Mouse (Mus musculus): Measurements from ENCODE around the gene Stxbp6.

The Stxbp6 gene

DNA sequence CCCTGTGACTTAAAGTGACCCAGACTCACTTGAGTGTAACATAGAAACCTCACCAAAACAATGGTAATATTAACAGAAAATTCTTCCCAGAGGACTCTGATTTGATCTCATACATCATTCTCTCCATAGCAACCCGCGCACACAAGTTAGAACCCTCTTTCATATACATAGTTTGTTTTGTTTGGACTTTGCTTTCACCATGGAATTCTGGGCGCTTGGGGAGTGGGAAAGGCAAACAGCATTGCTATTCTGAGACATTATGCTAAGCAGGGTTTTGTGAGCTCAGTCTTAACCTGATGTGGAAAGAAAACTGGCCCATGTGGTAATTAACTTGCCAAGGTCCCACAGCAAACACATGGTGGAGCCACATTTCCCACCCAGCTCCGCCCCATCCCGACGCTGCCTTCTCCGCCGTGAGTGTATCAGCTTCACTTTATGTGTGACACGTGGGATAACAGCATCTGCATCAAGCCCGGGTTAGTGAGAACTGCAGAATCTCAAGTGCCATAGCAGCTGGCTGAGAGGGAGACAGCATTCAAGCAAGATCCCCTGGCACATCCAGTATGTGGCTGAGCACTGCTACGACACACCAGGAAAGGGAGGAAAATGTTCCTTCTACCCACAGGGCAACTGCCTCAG lies 7.3 kb downstream of the Stxbp6 start:
- TF ChIP-seq GATA4 (IDR thresholded peaks at IDR 0.05; ENCODE audit: insufficient replicate concordance, low read length), result no peak

DNA sequence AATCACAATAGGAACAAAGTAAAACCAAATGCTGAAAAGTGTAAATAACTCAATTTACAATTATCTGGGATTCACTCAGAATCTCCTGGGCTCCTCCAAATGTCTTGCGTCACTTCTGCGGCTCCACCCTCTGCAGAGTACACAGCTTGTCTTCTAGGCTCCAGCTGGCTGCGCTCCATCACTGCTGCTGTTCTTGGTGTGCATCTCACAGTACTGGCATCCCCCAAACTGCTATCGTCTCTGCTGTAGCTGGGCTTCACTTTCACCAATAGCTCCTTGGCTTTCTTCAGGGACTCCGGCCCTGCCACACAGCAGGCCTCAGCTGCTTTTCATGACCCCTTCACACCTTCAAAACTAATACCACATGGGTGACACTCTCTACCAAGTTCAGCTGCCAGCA lies 10.9 kb downstream of the Stxbp6 start:
- no peak for TF ChIP-seq GATA4 (IDR thresholded peaks at IDR 0.05; ENCODE audit: insufficient replicate concordance, low read length)

DNA sequence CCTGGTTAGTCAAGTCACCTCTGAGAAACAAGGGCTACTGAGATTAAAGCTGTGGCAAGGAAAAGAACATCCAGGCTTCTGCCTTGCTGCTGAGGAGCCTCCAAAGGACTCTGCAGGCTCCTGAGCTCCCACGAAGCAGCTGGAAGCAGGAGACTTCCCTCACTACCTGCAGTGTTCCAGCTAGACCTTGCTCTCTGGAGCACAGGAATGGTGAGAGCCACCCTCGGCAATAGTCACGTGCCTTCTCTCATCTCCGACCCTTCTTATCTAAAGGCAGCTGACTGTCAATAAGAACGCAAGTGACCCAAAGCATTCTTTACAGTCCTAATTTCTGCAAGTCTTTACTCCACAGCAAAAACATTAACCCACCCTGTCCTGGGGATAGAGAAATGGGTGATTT lies 13.2 kb downstream of the Stxbp6 start:
- no peak for TF ChIP-seq GATA4 (IDR thresholded peaks at IDR 0.05; ENCODE audit: insufficient replicate concordance, low read length)

- no peak for TF ChIP-seq GATA4 (IDR thresholded peaks at IDR 0.05; ENCODE audit: insufficient replicate concordance, low read length)
Measured at GRCm38 (mm10) chr12:45060804-45061203, 13.7 kb downstream of the Stxbp6 start.

GRCm38 (mm10) chr12:45058007-45058406 lies 16.5 kb downstream of the Stxbp6 start:
- TF ChIP-seq GATA4 (IDR thresholded peaks at IDR 0.05; ENCODE audit: insufficient replicate concordance, low read length), result no peak

DNA sequence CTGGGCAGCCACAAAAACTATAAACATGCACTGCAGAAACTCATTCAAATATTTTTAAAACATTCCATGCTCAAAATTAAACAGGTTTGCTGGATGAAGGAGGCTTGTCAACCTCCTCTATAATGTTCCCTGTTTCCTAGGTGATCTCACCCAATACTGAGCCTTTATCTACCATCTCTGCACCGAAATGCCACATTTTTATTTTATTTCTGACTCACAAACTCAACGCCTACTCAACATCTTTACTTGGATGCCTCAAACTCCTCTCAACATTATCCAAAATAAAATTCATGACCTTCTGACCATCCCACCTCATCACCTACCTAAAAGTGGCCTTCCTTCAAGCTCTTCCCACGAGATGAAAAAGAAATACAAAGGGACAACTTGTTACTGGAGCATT lies 18.1 kb downstream of the Stxbp6 start:
- no peak for TF ChIP-seq GATA4 (IDR thresholded peaks at IDR 0.05; ENCODE audit: insufficient replicate concordance, low read length)

DNA sequence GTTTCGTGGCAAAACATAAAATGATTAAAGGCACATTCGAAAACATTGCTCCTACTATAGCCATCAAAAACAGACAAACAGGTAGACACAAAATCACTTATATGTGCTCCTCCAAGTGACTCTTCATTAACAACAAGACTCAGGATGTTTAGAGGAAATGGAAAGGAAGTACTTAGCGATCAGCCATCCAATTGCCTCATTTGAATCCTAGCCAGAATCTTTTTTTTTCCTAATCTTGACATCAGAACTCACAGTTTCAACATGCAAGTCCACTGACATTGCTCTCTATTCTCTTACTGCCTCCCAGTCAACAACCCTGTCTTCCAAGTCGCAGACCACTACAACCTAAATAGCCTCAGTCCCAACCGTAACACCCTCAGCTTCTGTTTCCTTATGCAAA lies 21.2 kb downstream of the Stxbp6 start:
- TF ChIP-seq GATA4 (IDR thresholded peaks at IDR 0.05; ENCODE audit: insufficient replicate concordance, low read length), result no peak

- no peak for TF ChIP-seq GATA4 (IDR thresholded peaks at IDR 0.05; ENCODE audit: insufficient replicate concordance, low read length)
Measured at GRCm38 (mm10) chr12:45052860-45053259, 21.6 kb downstream of the Stxbp6 start.

DNA sequence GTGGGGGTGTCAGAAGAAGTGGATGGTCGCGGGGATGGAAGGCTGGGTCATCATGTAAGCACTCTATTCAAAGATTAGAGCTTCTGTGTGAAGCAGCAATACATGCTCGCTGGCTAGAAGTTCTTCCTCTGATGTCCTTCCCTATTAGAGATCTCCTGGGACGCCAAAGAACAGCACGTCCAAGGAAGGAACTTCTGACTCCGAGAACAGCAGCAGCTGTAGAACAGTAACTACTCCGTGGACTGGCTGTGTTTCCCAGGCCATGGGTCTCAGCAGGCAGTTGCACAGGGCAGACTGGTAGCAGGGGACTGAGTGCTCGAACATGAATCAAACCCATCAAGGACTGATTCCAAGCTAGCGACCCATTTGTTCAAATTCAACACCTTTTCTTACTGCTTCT lies 24.6 kb downstream of the Stxbp6 start:
- no peak for TF ChIP-seq GATA4 (IDR thresholded peaks at IDR 0.05; ENCODE audit: insufficient replicate concordance, low read length)

- no peak for TF ChIP-seq GATA4 (IDR thresholded peaks at IDR 0.05; ENCODE audit: insufficient replicate concordance, low read length)
Measured at GRCm38 (mm10) chr12:45047172-45047571, 27.3 kb downstream of the Stxbp6 start.

DNA sequence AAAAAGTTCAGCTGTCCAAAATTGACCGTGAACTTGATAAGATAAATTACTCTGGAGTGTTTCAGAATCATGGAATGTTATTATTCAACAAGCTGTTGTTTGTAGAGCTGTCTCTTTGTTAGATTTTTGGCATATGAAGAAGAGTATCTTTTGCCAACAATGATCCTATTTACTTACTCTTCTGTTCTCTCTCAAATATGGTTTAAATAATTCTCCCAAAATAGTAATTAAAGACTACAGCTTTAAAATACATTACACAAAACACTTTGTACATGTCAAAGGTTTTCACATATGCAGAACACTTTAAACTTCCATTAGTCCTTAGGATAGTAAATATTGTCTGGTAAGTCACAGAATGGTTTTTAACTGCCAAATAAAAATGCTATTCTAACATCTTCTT lies 29.9 kb downstream of the Stxbp6 start:
- TF ChIP-seq GATA4 (IDR thresholded peaks at IDR 0.05; ENCODE audit: insufficient replicate concordance, low read length), result no peak

- no peak for TF ChIP-seq GATA4 (IDR thresholded peaks at IDR 0.05; ENCODE audit: insufficient replicate concordance, low read length)
Measured at GRCm38 (mm10) chr12:45042591-45043091, 31.9 kb downstream of the Stxbp6 start.

GRCm38 (mm10) chr12:45037496-45037895 lies 37.0 kb downstream of the Stxbp6 start:
- no peak for TF ChIP-seq GATA4 (IDR thresholded peaks at IDR 0.05; ENCODE audit: insufficient replicate concordance, low read length)

DNA sequence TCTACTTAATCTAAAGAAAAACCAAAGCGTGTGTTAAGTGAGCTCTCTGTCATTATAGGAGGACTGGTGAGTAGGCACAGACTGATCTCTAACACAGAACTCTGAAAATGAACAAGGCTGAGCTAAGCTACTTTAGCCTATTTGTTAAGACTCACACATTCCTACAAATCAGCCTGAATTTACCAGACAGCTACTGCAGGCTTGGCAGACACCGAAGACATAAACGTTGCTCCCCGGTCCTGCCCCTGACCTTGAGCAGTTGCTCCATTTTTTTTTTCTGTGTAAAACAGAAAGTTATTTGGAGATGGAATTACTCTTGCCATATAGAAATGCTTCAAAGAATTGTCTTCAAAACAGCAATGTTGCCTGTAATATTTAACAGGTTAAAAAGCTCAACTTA lies 37.4 kb downstream of the Stxbp6 start:
- no peak for TF ChIP-seq GATA4 (IDR thresholded peaks at IDR 0.05; ENCODE audit: insufficient replicate concordance, low read length)

DNA sequence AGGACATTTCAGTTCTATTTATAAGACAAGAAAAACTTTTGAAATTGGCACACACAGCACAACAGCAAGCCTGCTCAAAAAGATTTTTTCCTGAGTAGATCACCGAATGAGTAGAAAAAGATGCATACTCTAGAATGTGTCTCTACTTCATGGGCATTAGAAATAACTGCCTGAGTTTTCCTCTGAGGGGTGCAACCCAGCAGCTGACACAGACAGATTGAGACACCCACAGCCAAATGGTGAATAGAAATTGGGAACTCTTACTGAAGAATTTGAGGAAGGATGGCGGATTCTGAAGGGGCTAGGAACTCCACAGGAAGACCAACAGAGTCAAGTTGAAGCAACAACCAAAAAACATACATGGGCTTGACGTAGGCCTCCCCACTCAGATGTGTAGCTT lies 43.8 kb downstream of the Stxbp6 start:
- TF ChIP-seq GATA4 (IDR thresholded peaks at IDR 0.05; ENCODE audit: insufficient replicate concordance, low read length), result no peak

DNA sequence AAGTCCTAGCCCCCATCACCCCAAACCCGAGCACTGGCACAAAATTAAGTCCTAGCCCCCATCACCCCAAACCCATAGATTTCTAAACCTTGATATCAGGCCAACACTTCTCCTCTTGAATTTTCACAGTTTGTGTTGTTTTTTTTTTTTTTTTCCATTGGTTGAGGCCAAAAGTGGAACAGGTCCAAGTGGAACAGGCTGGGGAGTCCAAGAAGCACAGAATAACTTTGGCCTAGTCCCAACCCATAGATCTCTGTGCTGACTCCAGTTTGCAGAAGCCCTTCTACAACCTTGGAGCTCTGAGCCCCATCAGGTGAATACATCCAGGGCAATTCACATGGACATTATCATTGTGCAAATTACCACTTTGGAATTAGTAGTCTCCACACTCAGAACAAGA lies 48.2 kb downstream of the Stxbp6 start:
- no peak for TF ChIP-seq GATA4 (IDR thresholded peaks at IDR 0.05; ENCODE audit: insufficient replicate concordance, low read length)

DNA sequence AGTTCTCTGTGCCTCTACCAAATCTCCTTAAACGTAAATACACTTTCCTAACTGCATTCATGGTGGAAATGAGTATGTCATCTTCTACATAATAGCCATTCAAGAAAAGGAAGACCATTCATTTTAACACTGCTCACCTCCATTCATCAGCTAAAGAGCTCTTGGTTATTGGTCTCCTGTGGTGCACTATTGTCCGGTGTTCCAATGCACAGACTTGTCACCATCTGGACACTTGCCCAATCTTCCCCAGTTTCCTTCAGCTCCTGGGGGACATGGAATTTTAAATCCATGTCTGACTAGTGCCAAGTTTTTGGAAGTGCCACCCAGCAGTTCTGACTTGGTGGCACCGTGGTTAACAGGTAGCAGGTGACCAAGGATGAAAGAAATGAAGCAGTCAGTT lies 54.5 kb downstream of the Stxbp6 start:
- TF ChIP-seq GATA4 (IDR thresholded peaks at IDR 0.05; ENCODE audit: insufficient replicate concordance, low read length), result no peak

Data from liver, adult (tissue).